Mouse (Mus musculus) lung, adult 18-20 months (tissue): ENCODE measurements around the gene Idh3g.

Experiments used
- DNase-seq, 2 experiments: peaks; one replicate each; pipeline ENCODE4 v3.0.0; 2022; ENCODE audit warnings: mixed read lengths in 2 of 2

Gene Idh3g

GRCm38 (mm10) chrX:73786364-73787224, at the start of gene Idh3g, which contains the start of gene Ssr4:
Gene Idh3g, minus strand, starts transcription at chrX:73786897.
Gene Ssr4, plus strand, starts transcription at chrX:73787028.
- peak; percentile 95 for DNase-seq

DNA sequence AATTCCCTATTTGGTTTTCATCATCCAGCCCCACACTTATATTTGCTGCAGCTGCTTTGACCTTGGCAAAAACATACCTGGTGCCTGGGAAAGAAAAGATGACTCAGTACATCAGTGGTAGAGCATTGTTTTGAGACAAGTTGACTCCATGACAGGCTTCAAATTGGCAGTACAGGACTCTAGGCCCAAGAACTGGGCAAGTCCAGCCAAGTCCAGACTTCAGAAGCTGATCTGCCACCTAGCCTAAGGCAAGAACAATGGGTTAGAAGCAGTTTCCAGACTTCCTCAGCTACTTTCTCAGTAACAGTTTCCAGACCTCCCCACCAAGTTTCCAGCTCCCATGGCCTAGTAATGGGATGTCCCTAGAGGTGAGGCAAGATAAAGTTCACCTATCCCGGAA, 49.0 kb upstream of the Idh3g start:
- no peak for DNase-seq

- peak; percentile 25 to 41 for DNase-seq
Measured at GRCm38 (mm10) chrX:73824185-73825151, 37.8 kb upstream of the Idh3g start, which contains the start of gene Pdzd4. Gene Pdzd4, minus strand, starts transcription at chrX:73824969.

GRCm38 (mm10) chrX:73823747-73824146, 37.0 kb upstream of the Idh3g start:
- DNase-seq = no peak

- DNase-seq = no peak
Measured at GRCm38 (mm10) chrX:73816596-73817314, 30.1 kb upstream of the Idh3g start.

DNA sequence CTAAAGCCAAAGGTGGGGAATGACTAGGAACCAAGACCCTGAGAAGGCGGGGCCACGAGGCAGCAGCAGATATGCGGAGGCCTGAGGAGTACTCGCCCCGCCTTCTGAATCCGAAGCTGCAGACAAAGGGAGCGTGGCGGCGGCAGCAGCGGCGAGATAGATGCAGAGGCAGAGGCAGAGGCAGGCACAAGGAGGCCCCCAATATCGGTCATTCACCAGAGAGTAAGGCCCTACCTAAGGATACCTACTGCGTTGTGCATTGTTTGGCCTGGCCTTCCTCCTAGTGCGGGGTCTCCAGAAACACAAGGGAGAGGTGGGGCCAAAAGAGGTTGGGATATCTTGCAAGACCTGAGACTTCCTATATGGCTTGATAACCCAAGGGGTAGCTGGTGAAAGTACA, 28.4 kb upstream of the Idh3g start:
- no peak for DNase-seq

DNA sequence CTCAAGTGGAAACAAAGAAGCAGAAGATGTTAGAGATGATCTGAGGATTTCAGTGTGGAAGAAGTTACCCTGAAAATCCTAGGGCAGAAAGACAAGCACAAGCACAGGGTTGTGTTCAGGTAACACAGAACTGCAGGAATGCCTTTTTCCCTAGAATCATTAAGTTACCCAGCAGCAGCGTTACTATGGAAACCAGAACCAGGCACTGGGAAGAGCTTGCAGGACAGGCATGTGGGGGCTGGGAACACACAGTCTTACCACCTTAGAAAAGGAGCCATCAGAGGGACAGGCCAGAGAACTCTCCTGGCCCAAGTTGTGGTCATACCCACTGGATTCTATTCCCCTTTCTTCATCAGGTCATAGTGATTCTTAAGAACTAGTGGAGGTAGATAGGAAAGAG, 19.1 kb upstream of the Idh3g start:
- no peak for DNase-seq

DNA sequence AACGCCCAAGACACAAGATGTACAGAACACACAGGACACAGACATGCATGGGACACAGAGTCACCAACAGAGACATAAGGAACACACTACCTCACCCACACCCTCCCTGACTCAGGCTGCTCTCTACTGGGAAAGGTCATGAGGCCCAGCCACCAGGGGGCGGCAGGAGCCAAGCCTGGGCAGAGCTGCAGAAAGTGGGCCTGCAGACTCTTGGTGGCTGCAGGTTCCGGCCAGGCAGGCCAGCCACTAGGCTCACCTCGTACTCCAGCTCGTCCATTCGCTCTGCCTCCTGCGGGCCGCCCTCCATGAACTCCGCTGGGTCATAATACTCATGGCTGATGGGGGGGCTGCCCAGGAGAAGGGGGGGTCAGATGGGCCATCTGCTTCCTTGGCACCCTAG, 11.8 kb upstream of the Idh3g start:
- DNase-seq = peak; percentile 56 to 67

DNA sequence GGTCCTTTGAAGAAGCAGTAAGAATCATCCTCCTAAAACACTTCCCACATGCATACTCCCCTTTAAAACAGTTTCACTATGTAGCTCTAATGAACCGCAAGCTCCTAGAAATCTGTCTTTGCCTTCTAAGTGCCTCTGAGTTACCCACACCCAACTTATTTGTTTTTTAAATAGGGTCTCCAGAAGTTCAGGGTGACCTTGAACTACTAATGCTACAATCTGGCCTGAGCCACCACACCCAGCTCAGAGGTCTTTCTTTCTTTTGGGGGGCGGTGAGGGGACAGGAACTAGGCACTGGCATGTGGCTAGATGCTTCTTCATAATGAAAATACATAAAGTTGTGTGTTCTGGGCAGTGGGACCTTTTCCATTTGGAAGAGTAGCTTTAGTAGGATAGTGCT, 10.8 kb upstream of the Idh3g start:
- DNase-seq = no peak

GRCm38 (mm10) chrX:73793505-73793904, 6.8 kb upstream of the Idh3g start:
- no peak for DNase-seq

GRCm38 (mm10) chrX:73793039-73793438, 6.3 kb upstream of the Idh3g start:
- no peak for DNase-seq

- no peak for DNase-seq
Measured at GRCm38 (mm10) chrX:73788501-73788900, 1.8 kb upstream of the Idh3g start.

- no peak for DNase-seq
Measured at GRCm38 (mm10) chrX:73787225-73787558, 495 bp upstream of the Idh3g start.

GRCm38 (mm10) chrX:73785666-73786065, 1.0 kb downstream of the Idh3g start:
- DNase-seq = no peak

GRCm38 (mm10) chrX:73782227-73782626, 4.5 kb downstream of the Idh3g start:
- no peak for DNase-seq

DNA sequence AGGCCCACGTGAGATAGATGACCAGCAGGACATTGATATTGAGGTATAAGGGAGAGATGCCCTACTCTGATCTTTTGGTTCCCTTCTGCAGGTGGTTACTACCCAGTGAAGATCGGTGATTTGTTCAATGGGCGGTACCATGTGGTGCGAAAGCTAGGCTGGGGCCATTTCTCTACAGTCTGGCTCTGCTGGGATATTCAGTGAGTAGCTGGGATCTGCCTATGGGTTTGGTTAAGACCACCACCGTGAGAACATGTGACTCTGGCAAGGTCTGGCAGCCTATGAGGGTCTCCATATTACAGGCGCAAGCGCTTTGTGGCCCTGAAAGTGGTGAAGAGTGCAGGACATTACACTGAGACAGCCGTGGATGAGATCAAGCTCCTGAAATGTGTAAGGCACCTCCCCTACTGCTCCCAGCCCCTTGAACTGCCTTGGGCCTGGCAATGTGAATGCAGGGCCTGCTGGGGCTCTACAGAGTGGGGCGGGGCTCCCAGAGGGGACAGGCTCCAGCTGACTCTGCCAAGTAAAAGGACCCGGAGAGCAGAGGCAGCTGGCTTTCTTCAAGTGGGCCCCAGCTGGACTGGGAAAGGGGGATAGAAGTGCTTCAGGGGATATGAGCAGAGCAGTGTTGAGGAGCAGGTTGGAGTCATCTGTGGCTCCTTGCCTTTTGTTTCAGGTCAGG, 11.8 kb downstream of the Idh3g start:
- DNase-seq = no peak

DNA sequence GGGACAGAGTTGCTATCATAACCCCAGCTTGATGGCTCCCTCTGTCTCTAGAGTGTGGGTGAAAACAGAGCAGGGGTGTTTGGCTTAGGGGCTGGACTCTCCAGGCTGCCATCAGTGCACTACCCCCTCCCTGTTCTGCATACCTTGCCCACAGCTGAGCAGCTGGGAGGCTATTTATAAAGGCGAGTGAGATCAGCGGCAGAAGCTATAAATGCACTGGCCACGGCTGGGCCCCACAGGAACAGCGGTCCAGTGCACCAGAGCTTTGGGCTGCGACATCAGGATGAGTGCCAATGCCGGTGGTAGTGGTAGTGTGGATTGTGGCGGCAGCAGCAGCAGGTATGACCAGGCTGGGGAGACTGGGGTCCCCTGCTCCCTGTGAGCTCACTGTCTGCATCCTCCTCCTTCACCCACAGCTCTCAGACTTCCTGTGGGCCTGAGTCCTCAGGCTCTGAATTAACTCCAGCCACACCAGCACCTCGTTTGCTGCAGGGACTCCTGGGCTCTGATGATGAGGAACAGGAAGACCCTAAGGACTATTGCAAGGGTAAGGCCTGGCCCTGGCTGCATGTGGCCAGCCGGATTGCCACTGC, 12.4 kb downstream of the Idh3g start, which contains the start of gene Srpk3:
Gene Srpk3 (plus strand): TSS at position 238 of the 593 bp plus-strand sequence.
- no peak for DNase-seq

DNA sequence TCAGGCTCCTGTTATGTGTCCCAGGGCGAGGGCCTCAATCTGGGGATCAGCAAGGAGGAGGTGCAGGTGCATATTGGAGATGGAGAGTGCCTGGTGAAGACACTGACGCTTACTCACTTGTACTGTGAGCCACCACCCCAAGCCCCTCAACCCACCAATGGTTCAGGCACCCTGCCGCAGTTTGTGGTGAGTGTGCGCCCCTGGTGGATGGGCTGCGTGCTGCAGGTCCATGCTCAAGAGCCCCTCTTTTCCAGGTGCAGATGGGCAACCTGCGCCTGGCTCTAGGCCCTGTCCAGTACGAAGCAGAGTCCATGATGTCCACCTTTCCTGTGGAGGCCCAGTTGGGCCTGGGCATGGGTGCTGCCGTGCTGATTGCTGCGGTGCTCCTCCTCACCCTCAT, 19.4 kb downstream of the Idh3g start:
- no peak for DNase-seq

DNA sequence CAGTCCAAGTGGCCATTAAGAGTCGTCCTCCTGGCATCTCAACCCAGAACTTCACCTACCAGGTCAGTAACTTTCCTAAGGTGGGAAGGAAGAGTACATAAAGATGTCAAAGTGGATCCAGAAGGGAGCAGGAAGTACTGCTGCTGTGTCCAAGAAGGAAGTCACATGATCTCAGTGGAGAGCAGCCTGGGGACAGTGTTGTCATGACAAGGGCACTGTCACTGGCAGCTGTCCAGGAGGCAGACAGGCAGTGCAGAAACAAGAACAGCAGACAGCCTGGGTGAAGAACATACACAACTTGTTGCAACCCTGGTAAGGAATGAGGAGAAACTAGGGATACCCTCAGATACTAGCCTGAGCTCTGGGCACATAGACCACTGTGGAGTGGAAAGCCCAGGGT, 21.4 kb downstream of the Idh3g start:
- peak; percentile 65 to 69 for DNase-seq

DNA sequence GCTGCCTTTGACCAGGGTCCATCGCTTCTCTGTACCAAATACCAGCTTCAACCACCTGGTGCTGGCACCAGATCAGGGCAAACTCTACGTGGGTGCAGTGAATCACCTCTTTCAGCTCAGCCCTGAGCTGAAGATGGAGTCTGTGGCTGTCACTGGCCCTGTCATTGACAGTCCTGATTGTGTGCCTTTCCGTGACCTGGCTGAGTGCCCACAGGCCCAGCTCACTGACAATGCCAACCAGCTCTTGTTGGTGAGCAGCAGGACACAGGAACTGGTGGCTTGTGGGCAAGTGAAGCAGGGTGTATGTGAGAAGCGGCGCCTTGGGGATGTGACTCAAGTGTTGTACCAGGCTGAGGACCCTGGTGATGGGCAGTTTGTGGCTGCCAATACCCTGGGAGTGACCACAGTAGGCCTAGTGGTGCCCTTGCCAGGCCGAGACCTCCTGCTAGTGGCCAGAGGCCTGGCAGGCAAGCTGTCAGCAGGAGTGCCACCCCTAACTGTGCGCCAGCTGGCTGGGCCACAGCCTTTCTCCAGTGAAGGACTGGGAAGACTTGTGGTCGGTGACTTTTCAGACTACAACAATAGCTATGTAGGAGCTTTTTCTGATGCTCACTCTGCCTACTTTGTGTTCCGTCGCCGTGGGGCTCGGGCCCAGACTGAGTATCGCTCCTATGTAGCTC, 27.9 kb downstream of the Idh3g start:
- no peak for DNase-seq
